Mouse (Mus musculus) liver, postnatal 0 days (tissue): ENCODE measurements around the gene Lmx1a. TPM values are rescaled to one million over a fixed set of nuclear protein-coding genes. Genes with fewer than 3 reads are reported as not detected.
A peak's percentile ranks its signal among the peaks of the same experiment; 100 is the strongest.

Experiments used
- ATAC-seq: fragments of 200-750 bp; cut with Nextera tagmentation; 2 replicates; pipeline ENCODE4 v1.8.0; 2017; ENCODE audit warnings: mild to moderate bottlenecking, moderate library complexity
- DNase-seq: peaks from one replicate; pipeline ENCODE4 v3.0.0-alpha.2; 2016
- H3K27ac ChIP-seq: fragments of 300-500 bp; sonication (generic); 2 replicates; pipeline ENCODE4 v1.5.1; 2014; ENCODE audit warnings: antibody characterized with exemption, moderate library complexity, mild to moderate bottlenecking, low read depth
- H3K27me3 ChIP-seq: fragments of 300-500 bp; sonication (generic); 2 replicates; pipeline ENCODE4 v1.6.1; 2014; ENCODE audit warnings: low read length, control low read depth, mixed read lengths; ENCODE audit not compliant: insufficient read depth
- H3K36me3 ChIP-seq: fragments of 300-500 bp; sonication (generic); replicated peaks from 2 replicates; pipeline ENCODE4 v1.6.1; 2014; ENCODE audit warnings: mild to moderate bottlenecking, control low read depth, low read length, moderate library complexity, mixed read lengths; ENCODE audit not compliant: insufficient read depth
- H3K4me1 ChIP-seq: fragments of 300-500 bp; sonication (generic); 2 replicates; pipeline ENCODE4 v1.6.1; 2014; ENCODE audit warnings: antibody characterized with exemption, mild to moderate bottlenecking, control low read depth; ENCODE audit not compliant: insufficient read depth
- H3K4me2 ChIP-seq: fragments of 300-500 bp; sonication (generic); 2 replicates; pipeline ENCODE4 v1.6.1; 2014; ENCODE audit warnings: low read depth, mild to moderate bottlenecking, low read length, moderate library complexity, mixed read lengths
- H3K4me3 ChIP-seq: fragments of 300-500 bp; sonication (generic); 2 replicates; pipeline ENCODE4 v1.5.1; 2014; ENCODE audit warnings: low read depth, low read length
- H3K9ac ChIP-seq: fragments of 300-500 bp; sonication (generic); replicated peaks from 2 replicates; pipeline ENCODE4 v1.6.1; 2014; ENCODE audit warnings: mild to moderate bottlenecking, moderate library complexity
- H3K9me3 ChIP-seq: fragments of 300-500 bp; sonication (generic); 2 replicates; pipeline ENCODE4 v1.6.1; 2016; ENCODE audit warnings: mild to moderate bottlenecking, control low read depth, low read length, mixed read lengths
- CTCF ChIP-seq: sonication (generic); IDR thresholded peaks from 2 replicates; pipeline ENCODE4 v1.5.1; 2016; ENCODE audit warnings: antibody characterized with exemption, low read depth
- EP300 ChIP-seq: IDR thresholded peaks from 2 replicates; pipeline ENCODE4 v1.6.1; 2016; ENCODE audit warnings: antibody characterized with exemption, low read depth, mild to moderate bottlenecking
- WGBS: fragments of 180-500 bp; shearing (Covaris S2); extraction: QIAGEN DNeasy Blood & Tissue Kit; methylation state at CpG from one replicate; pipeline ENCODE4 v1.1.7; 2014; ENCODE audit not compliant: insufficient replicate concordance; 5-methylcytosine and 5-hydroxymethylcytosine counted together
- polyA plus RNA-seq: library from polyadenylated mRNA; unstranded; fragments of >200 nt; fragmentation: Nextera tagmentation; extraction: Ambion mirVana; gene quantifications from 2 replicates; pipeline ENCODE4 v1.2.1, GENCODE M21; 2015

Gene Lmx1a
- polyA plus RNA-seq, 1 experiment from 2014 or later: not detected

DNA sequence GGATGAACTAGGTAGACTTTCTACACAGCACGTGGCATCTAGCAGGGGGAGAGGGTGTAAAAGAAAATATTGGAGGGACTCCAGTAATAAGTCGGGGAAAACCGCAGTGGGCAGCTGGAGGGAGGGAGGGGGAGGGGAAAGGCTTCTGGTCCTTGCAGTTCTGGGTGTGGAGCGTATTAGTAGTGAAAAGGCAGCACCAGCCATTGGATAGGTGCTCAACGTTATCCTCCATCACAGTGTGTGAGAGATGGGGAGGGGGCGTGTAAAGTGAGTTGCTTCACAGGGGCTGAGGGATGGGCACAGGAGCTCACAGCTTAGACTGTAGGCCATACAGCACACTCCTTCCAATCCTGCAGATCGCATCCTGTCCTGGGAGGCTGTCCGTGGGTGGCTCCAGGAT, 100.4 kb downstream of the Lmx1a start:
- DNase-seq (no peak), ATAC-seq (no peak)
- no peaks in the 10 kb centered on the region for H3K9me3 ChIP-seq
- no peaks in the 10 kb centered on the region for H3K4me1 ChIP-seq
- TF ChIP-seq CTCF (no peak), EP300 (no peak)
- H3K27ac ChIP-seq: no peak overlapping the region
- no peaks in the 10 kb centered on the region for H3K36me3 ChIP-seq
- 56% methylated on average over 8 of the region's 8 CpGs for WGBS
- H3K27me3 ChIP-seq: no peaks in the 10 kb centered on the region
- H3K4me3 ChIP-seq: no peak overlapping the region
- H3K4me2 ChIP-seq: no peak overlapping the region
- H3K9ac ChIP-seq: no peak overlapping the region

DNA sequence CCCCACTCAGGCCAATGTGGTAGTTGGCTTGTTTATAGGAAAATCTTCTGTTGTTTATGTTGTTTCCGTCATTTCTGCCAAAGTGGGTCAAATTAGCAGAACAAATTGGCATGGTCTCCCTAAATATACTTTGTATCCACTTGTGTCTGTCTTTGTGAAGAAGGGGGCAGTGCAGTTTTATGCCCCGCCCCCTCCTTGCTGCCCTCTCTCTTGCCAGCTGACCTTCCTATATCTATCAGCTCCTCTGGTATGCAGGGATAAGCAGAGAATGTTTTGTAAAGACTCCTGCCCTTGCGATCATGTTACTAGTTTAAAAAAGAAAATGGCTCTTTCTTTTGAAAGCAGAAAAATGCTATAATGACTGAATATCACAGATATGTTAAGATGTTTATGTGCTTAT, 101.7 kb downstream of the Lmx1a start:
- no peak overlapping the region for H3K9ac ChIP-seq
- H3K4me3 ChIP-seq: no peak overlapping the region
- ATAC-seq (no peak), DNase-seq (no peak)
- TF ChIP-seq EP300 (no peak), CTCF (no peak)
- H3K27me3 ChIP-seq: no peaks in the 10 kb centered on the region
- H3K9me3 ChIP-seq: no peaks in the 10 kb centered on the region
- no peak overlapping the region for H3K27ac ChIP-seq
- 52% methylated on average over 3 of the region's 3 CpGs for WGBS
- H3K36me3 ChIP-seq: no peaks in the 10 kb centered on the region
- H3K4me2 ChIP-seq: no peak overlapping the region
- no peaks in the 10 kb centered on the region for H3K4me1 ChIP-seq

DNA sequence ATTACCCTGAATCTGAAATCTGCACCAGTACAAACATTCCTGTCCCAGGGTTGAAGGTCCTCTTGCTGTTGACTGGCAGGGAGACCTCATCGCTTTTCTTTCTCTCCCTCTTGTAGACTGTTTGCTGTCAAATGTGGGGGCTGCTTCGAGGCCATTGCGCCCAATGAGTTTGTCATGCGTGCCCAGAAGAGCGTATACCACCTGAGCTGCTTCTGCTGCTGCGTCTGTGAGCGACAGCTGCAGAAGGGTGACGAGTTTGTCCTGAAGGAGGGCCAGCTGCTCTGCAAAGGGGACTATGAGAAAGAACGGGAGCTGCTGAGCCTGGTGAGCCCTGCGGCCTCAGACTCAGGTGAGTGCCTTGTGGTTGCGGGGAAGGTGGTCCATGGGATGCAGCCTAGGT, 102.2 kb downstream of the Lmx1a start:
- H3K27me3 ChIP-seq: no peaks in the 10 kb centered on the region
- ATAC-seq (no peak), DNase-seq (no peak)
- no peak overlapping the region for H3K4me2 ChIP-seq
- H3K36me3 ChIP-seq: no peaks in the 10 kb centered on the region
- 57% methylated on average over 11 of the region's 11 CpGs for WGBS
- no peak overlapping the region for H3K9ac ChIP-seq
- no peak overlapping the region for H3K27ac ChIP-seq
- H3K4me3 ChIP-seq: no peak overlapping the region
- H3K9me3 ChIP-seq: no peaks in the 10 kb centered on the region
- H3K4me1 ChIP-seq: no peaks in the 10 kb centered on the region
- TF ChIP-seq CTCF (no peak), EP300 (no peak)

DNA sequence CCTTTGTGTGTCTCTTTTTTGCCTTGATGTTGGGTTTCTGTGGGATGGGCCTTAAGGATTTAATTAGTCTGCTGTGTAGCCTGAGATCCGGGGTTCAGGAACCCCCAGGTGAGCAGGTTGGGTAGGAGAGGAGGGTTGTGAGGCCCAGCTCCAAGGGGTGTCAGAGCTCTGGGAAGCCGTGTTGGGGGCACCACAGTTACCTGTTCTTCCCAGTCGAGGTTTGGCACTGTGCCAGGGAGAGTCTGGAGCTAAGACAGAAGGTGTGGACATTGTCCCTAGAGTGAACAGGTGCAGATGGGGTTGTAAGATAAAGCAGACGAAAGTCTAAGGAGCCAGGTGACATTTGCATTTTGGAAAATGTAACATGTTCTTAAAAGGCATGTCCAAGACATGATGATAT, 112.9 kb downstream of the Lmx1a start:
- no peaks in the 10 kb centered on the region for H3K4me1 ChIP-seq
- H3K9me3 ChIP-seq: no peaks in the 10 kb centered on the region
- WGBS: 36% methylated on average over 4 of the region's 4 CpGs
- no peak for TF ChIP-seq CTCF
- no peak for TF ChIP-seq EP300
- DNase-seq: no peak
- H3K36me3 ChIP-seq: no peaks in the 10 kb centered on the region
- H3K27ac ChIP-seq: no peak overlapping the region
- H3K4me2 ChIP-seq: no peak overlapping the region
- H3K27me3 ChIP-seq: peaks cover 32% of the 10 kb centered on the region
- no peak for ATAC-seq
- no peak overlapping the region for H3K4me3 ChIP-seq
- no peak overlapping the region for H3K9ac ChIP-seq

DNA sequence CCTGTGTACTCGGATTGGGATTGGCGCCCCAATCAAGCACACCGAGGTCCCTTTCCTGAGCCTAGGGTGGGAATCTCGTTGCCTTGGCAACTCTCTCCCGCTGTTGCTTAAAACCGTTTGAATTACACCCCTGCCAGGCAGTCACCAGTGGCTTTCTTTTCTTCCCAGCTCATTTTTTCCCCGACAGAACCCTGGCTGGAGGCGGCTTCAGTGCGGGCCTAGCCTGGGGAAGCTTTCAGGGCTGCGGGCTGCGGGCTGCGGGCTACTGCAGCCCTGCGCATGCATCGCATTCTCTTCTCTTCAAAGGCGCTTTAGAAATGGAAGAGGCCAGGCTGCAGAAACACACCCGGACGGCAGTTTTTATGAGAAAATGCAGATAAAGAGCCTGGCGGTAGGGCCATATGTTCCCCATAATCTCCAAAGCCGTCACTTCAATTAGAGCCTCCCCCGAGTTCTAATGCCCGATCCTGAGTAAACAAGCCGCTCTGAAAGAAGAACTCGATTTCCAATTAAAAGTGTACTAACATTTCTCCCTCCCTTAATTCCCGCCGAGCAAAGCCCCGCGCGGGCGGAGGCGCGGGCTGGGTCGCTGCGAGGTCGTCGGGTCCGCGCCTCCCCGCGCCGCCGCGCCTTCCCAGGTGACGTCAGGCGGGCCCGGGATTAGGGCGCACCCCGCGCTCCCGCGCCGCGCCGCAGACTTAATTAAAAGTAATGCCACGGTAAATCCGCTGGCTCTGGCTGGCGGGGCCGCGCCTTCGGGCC, 113.7 kb downstream of the Lmx1a start:
- whole genome bisulfite sequencing: 1% methylated on average over 59 of the region's 59 CpGs
- no peaks in the 10 kb centered on the region for H3K9me3 ChIP-seq
- DNase-seq (no peak), ATAC-seq (no peak)
- peak overlapping the region; percentile 77 for H3K4me2 ChIP-seq
- no peak overlapping the region for H3K9ac ChIP-seq
- no peak overlapping the region for H3K27ac ChIP-seq
- TF ChIP-seq EP300 (no peak), CTCF (no peak)
- peak overlapping the region; percentile 46 for H3K4me3 ChIP-seq
- peaks cover 32% of the 10 kb centered on the region for H3K27me3 ChIP-seq
- H3K36me3 ChIP-seq: no peaks in the 10 kb centered on the region
- no peaks in the 10 kb centered on the region for H3K4me1 ChIP-seq

DNA sequence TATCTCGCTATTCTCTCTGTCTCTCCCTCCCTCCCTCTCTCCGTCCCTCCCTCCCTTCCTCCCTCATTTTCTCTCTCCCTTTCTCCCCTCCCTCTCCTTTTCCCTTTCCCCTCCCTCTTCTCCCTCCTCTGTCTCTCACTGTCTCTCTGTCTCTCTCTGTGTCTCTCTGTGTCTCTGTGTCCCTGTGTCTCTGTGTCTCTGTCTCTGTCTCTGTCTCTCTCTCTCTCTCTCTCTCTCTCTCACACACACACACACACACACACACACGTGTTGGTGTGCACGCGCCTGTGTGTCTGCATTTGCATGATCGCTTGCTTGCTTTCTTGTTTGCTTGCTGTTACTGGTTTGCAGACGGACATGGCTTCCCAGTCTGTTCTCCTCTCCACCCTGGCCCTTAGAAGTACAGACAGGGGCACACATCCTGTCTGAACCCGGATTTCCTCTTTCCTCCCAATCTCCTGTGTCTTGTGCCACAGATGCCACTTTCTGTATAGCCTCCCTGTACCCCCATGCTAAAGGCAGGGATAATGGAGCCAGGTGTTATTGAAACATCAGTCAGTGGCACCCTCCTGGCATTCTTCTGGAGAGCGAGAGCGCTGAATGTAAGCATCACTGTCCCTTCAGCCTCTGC, 114.4 kb downstream of the Lmx1a start:
- H3K27me3 ChIP-seq: peaks cover 32% of the 10 kb centered on the region
- DNase-seq (no peak), ATAC-seq (no peak)
- no peak overlapping the region for H3K27ac ChIP-seq
- WGBS: 13% methylated on average over 10 of the region's 10 CpGs
- no peak overlapping the region for H3K9ac ChIP-seq
- H3K9me3 ChIP-seq: no peaks in the 10 kb centered on the region
- no peak for TF ChIP-seq EP300
- no peak for TF ChIP-seq CTCF
- H3K4me3 ChIP-seq: peak overlapping the region; percentile 46
- H3K36me3 ChIP-seq: no peaks in the 10 kb centered on the region
- no peaks in the 10 kb centered on the region for H3K4me1 ChIP-seq
- H3K4me2 ChIP-seq: peak overlapping the region; percentile 77
